Mouse (Mus musculus) embryo, embryonic 11 days (tissue): ENCODE results near the gene Cacna1c.

Experiments used
- DNase-seq: peaks from one replicate; pipeline ENCODE4 v3.0.0-alpha.2; 2015

Cacna1c gene

GRCm38 (mm10) chr6:118950190-118950589, 246.0 kb downstream of the Cacna1c start:
- DNase-seq = no peak

DNA sequence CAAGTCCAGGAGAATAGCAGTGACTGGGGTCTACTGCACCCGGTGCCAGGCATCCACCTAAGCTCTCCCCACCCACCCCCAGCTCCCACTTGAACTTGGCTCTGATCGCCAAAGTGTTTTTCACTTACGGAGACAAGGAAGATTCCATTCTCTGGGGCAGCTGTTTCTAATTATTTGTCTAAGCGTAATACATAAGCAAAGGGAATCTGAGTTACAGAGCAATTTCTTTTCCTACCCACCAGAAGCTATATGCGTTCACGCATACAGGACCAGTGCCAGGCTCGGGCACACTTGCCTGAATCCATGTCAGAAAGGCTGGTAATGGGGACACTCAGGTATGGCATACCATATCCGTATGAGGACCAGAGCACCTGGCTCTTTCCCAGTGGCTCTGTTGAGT, 248.9 kb downstream of the Cacna1c start:
- peak; percentile 50 for DNase-seq

- DNase-seq = no peak
These were observed 249.6 kb downstream of the Cacna1c start for GRCm38 (mm10) chr6:118946660-118947059.

GRCm38 (mm10) chr6:118944093-118944492, 252.1 kb downstream of the Cacna1c start:
- DNase-seq = no peak

- DNase-seq = no peak
These were observed 254.4 kb downstream of the Cacna1c start for GRCm38 (mm10) chr6:118941816-118942215.

DNA sequence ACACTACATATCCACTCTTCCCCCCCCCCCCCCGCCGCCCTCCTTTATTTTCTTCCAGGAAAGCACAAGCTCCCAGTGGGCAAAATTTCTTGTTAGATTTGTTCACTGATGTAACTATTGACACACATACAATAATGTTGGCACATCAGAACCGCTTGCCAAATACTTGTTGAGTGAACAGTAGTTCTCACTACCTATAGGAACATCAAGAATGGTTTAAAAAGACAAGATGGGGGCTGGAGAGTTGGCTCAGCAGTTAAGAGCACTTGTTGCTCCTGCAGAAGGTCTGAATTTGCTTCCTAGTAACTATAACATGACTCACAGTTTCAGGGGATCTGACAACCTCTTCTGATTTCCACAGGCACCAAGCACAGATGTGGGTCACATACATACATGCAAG, 255.2 kb downstream of the Cacna1c start:
- DNase-seq = no peak

DNA sequence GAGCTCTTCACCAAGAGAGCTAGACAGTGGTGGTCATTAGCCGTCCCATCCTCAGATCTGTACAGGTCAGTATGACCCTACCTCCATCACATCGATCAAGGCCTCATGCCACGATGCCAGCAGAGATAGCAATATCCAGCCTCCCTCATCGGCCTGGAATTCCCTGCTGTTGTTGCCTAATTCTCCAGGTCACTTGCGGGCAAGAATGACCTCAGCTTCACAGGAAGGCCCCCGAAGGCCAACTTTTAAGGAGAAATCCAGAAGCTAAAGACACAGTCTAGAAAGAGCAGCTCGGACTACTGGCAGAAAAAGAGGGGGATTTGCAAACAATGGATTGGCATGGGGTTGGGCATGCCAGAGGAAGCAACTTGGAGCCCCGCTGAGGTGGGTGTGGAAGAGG, 256.6 kb downstream of the Cacna1c start:
- no peak for DNase-seq

DNA sequence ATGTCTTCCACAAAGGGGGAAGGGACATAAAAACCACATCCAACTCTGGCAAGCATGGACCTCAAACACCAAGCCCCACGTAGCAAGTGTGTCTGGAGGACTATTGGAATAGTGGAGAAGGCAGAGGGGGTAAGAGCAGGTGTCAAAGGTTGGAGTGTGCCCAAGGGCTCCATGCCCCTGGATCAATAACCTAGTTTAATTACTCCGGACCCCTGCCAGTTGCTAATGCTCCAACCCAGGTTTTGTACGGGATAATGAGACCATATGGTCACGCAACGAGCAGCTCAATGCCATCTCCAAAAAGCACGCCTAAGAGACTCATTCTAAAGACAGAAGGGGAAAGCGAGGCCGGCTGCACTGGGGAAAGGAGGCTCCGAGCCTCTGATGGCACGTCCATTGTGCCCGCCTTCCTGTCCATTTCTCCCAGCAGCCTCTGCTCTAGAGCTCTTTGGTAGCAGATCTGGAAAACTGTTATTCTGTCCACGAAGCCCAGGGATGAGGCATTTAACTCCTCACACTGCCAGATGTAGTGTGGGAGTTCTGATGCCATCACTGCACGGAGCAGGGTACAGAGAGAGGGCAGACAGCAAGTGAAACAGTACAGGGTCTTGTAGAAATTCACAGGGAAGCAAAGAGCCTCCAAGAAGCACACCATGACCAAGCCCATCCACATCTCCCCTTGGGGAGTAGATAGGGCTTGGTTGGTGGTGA, 257.7 kb downstream of the Cacna1c start:
- no peak for DNase-seq

- no peak for DNase-seq
These were observed 258.7 kb downstream of the Cacna1c start for GRCm38 (mm10) chr6:118937536-118937935.

DNA sequence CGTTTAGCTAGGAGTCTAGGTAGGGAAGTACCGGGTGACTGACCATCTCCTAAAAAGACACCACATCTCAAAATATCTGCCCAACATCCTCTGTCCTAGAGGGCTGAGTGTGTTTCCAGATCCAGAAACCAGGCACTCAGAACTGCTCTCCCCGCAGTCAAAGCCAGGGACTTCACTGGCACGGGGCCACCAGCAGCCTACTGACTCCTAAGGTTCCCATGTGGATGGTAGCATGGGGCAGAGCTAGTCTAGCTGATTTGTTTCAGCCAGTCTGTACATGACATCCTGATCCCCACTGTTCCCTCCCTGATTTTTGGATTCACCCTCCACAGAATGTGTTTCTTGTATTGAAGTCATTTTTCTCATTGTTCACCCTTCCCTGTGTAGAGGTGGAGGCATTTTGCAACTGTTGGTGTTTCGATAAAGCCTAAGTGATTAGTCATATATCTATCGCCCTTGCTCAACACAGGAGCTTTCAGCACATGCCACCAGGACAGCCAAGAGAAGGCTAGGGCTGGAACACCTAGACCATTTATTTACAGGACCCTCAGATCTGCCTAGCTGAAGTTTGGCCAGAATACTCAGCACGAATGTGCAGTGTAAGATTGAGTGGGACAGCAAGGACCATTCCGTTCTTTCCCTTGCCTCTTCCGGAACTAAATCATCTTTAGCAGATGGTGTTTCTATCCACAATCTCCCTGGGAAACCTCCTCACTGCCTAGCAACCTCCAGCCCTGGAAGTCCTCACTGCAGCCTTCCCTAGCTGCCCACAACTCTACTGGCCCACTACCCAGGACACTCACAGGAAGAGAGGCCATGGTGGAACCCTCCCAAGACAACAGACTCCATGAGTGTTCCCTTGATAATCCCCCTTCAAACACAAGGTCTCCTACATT, 260.4 kb downstream of the Cacna1c start:
- DNase-seq = no peak

DNA sequence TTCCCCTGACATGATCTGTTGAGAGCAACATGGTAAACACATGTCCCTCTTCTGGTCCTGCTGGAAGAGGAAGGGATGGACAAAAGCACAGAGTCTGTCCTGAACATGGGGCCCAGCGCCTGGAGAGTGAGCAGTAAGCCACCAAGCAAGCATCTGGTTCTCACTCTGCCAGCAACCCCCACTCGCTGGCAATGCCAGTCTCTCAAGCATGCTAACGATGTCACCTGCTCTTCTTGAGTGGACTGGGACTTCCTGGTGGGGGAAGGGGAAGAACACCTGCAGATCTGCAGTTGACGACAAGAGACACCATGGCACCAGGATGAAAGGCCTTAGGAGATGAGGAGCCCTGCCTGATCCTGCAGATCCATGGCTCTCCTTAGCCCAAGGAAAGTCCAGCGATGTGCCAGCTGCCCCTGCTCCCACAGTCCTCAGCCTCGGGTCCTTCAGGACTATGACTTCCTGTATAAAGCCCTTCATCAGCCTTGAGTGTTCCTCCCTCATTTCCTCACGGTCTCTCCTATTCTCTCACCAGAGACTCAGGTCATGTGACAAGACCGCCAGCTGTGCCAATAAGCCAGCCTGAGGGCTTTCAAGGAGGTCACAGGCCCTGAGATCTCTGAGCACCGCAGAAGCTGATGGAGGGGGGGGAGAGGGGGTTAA, 261.8 kb downstream of the Cacna1c start:
- DNase-seq = no peak

DNA sequence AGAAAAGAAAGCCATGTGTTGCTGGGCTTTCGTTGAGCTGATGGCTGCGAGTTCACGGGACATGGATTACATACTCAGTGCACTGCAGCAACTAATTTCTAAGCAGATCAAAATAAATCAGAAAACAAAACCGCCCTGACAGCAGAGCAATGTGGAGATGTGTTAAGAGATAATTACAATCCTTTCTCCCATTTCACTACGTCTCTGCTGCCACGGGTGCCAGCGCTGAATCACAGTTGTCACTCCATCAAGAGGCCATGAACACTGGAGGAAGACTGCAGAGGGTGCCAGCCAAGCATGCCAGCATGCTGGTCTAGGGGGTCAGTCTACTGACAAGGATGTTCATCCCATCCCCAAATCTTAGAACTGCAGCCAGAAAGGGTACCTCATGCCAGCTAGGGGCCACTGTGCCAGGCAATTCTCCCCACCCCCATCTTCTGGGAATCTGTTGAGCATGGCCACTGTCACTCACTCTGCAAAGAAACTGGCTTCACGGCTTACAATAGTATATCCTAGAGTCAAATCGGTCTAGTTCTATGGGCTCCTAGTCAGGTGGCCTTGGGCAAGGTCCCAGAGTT, 263.1 kb downstream of the Cacna1c start:
- no peak for DNase-seq

- DNase-seq = peak; percentile 47
These were observed 264.1 kb downstream of the Cacna1c start for GRCm38 (mm10) chr6:118932002-118932700.

DNA sequence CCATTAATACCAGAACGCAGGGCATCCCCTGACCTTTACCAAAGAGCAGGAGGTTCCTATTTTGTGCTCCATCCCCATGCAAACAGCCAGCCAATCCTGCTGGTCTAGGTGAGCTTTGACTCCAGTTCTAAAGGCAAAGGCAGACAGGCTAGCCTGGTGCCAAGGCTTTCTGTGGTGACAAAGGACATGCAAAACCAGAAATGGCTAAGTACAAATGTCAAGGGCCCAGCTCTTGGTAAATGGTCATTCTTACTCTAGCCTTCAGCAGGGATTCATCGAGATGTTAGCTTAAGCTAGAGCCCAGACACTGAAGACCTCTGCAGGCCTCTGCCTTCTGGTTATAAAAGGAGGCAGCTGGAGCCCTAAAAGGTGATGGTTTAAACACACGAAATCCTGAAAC, 269.5 kb downstream of the Cacna1c start:
- DNase-seq = no peak

- DNase-seq = no peak
These were observed 271.8 kb downstream of the Cacna1c start for GRCm38 (mm10) chr6:118924426-118924825.

GRCm38 (mm10) chr6:118923926-118924325, 272.3 kb downstream of the Cacna1c start:
- no peak for DNase-seq

DNA sequence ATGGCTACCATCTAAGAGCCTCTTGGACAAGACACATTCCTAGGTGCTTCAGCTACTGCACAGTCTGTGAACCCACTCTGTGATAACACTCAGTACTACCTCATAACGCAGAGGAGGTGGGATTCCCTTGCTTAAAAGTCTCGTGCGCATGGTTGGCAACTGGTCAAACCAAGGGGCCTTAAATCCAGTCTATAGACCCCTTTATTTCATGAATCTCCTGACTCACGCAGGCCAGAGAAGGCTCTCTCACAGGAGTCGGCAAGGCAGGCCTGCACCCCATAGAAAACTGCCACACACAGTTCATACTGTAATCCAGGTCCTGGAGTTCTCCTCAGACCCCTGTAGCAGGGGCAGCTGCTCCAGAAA, 273.0 kb downstream of the Cacna1c start:
- DNase-seq = no peak

DNA sequence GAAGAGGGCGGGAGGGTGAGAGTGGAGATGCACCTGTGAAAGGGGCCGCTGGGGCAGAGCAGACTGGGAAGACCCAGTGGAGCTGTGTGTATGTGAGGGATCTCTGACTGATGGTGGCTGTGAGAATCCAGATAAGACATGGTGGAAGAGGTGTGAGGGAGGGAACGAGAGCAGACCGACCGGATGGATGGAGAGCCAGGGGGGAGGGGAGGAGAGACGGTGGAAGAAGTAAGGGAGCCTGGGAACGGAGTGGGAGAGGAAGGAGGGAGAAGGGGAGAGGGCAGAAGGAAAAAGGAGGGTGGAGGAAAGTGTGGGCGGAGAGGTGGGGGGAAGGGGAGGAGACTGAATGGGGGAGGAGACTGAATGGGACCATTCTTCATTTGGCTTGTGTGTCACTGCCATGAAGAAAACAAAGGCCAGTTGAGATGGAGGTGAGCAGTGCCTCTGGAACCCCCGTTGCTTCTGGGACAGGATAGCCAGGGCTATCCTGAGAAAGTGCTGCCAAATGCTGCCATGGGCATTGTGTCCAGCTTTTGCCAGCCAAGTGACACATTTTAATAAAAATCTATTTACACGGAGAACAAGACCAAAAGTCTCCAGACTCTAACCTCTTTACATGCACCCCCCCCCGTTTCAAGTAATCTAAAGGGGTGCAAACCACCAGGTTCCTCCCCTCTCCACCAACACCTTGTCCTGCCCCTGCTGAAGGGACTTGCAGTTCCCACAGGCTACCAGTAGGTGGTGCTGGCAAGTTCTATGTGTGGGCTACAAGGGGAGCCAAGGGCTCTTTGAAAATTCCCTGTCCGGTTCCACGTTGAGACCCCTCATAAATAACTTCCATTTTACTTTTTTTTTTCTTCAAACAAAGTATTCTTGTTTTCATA, 273.6 kb downstream of the Cacna1c start:
- DNase-seq = peak; percentile 86

- DNase-seq = no peak
These were observed 288.0 kb downstream of the Cacna1c start for GRCm38 (mm10) chr6:118908176-118908575.

DNA sequence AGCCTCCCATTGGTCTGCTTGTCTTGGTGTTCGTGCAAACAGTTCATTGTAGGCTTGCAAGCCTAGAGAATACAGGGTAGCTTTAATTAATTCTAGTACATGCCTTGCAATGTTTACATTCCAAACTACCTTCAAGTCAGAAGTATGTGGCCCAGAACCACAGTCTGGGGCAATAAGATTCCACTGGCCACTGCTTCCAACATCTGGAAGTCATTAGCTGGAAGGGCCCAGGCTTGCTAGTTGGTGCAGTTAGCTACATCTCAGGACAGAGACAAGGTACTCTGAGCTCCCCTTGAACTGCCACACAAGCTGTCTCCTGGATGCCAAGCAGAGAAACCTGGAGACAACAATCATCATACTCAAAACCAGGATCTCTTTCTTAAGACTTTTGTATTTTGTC, 288.5 kb downstream of the Cacna1c start:
- DNase-seq = peak; percentile 67

DNA sequence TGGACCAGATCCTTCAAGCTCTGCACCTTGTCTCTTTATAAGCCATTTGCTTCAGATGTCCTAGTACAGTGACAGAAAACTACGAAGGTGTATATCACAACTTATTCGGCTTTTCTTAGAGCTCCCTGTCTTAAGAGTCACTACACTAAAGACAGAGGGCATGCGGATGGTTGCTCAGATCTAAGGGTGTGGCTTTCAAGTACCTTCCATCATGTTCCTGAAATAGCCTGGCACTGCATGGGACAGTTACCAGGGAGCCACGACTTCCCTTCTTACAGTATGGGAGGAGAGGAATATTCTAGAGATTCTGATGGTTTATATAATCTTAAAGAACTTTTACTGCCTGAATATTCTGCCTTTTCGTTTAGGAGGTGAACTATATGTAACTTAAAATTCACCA, 289.3 kb downstream of the Cacna1c start:
- DNase-seq = no peak

GRCm38 (mm10) chr6:118899688-118900087, 296.5 kb downstream of the Cacna1c start:
- DNase-seq = no peak
